Mouse (Mus musculus): ENCODE measurements around the gene Rgs7. TPM values are rescaled to one million over a fixed set of nuclear protein-coding genes. Genes with fewer than 3 reads are reported as not detected.

Gene Rgs7
- polyA plus RNA-seq, 2 experiments from 2014 or later: not detected

GRCm38 (mm10) chr1:175174918-175175675 lies 317.2 kb downstream of the Rgs7 start:
- no peak for ATAC-seq

GRCm38 (mm10) chr1:175155469-175155868 lies 336.8 kb downstream of the Rgs7 start:
- ATAC-seq: no peak

- no peak for ATAC-seq
Measured at GRCm38 (mm10) chr1:175143051-175143450, 349.2 kb downstream of the Rgs7 start.

DNA sequence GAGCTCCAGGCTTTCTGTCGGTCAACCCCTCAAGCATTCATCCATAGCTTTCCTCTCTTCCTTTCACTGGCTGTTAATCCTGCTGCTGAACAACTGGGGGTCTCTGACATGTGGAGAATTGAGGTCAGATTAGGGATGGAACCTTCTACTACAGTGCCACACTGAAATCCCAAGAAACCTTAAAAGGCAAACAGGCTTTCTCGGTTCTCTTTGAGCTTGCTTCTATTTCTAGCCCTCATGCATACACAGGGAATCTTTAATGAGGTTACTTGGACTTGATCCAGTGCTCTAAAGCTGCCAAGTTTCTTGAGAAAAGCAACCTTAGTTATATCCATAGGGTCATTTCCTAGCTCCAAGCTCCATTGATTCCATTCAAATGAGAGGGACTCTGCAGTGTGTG lies 363.8 kb downstream of the Rgs7 start:
- ATAC-seq: no peak

- ATAC-seq: no peak
Measured at GRCm38 (mm10) chr1:175124416-175124815, 367.9 kb downstream of the Rgs7 start.

DNA sequence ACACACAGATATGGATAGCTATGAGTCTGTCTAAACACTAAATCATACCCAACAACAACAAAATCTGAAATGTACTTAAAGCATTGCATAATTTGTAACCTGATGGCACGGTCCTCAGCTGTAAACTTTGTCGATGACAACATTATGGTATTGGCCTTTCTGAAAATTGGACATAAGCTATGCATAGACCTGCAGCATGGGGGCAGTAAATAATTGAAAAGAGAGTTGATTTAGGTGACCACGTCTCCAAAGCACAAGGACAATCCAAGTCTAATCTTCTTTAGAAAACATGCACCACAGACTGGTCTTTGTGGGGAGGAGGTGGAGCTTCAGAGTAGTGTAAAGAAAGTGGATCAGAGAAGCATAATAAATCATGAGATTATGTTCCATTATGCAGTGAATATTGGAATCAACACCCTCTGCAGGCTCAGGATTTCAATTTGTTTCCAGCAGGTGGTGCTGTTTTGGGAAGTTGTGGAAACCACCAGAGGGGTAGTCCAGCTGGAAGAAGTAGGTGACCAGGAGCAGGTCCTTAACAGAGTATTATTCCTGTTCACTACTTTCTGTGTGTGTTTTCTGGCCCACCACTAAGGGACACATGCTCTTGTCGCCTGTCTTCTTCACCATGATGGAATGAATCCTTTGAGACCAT lies 373.3 kb downstream of the Rgs7 start:
- ATAC-seq: no peak

DNA sequence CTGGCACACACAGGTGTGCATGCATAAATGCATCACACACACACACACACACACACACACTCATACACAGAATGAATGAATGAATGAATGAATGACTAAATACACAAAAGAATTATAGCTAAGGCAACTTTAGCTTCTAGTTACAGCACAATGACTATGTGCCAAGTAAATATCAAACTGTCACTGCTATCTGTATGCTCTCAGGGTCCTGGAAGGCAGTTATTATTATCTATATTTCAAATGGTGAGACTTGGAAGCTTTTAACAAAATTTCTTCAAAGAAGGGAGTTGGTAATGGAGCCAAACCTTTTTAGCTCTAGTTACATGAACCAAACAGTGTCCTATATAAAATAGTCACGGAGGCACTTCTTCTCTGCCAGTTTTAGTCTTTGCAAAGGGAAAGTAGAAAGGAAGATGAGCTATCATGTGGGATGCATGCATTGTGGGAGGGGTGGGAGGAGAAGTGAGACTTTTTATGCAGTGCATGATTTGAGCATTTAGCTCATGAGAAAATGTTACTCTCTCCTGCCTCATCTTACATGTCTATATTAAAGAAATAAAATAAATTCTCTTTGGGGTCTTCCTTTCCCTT lies 383.9 kb downstream of the Rgs7 start:
- no peak for ATAC-seq

GRCm38 (mm10) chr1:175106315-175106714 lies 386.0 kb downstream of the Rgs7 start:
- no peak for ATAC-seq

- no peak for ATAC-seq
Measured at GRCm38 (mm10) chr1:175105426-175105825, 386.9 kb downstream of the Rgs7 start.

GRCm38 (mm10) chr1:175097014-175097413 lies 395.3 kb downstream of the Rgs7 start:
- no peak for ATAC-seq

DNA sequence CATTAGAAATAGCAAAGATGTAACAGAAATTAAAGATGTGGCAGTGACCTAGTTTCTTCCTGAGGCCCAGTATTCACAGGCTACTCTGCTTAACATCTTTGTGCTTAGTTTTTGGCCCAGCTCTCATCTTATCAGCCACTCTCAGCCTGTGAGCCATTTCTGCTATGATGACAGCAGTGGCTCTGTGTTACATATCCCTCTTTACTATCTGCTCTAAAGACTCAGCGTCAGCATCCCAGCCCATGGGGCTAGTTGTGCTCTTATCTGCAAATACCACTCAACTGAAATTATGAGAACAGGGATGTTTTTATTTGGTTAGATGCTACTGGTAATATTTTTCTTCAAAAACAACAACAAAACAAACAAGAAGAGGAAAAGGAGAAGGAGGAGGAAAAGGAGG lies 410.2 kb downstream of the Rgs7 start:
- ATAC-seq: no peak

DNA sequence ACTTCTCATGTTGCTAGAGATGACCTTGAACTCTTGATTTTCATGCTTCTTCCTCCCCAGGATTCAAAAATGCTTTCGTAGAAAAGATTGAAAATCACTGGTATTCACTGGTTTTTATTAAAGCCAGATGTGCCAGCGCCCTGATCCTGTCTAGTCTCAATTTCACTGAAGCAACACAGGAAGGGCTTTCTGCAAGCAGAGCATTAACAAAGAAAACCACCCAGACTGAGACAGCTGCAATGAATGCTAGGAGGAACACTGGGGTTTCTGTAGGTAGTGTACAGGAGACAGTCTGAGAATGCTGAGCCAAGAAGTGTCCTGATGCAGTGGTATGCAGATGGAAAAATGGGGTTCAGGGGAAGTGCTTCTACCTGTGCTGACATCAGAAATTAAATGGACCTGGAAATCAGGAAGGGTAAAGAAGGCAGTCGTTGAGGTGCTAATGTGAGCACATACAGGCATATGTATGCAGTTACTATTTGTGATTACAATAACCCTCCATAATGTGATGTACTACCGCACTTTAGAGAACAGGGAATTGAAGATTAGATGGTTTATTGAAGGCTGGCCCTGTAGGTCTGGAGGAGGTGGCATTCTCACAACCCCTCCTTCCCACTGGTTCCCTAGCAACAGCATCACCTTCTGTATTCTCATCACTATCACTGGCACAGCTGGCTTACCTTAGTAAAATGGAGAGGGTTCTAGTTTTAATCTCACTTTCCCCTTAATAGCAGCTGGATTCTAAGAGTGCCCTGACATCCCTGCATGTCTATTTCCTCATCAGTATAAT lies 412.3 kb downstream of the Rgs7 start:
- ATAC-seq: no peak

GRCm38 (mm10) chr1:175073500-175074232 lies 418.6 kb downstream of the Rgs7 start:
- no peak for ATAC-seq

DNA sequence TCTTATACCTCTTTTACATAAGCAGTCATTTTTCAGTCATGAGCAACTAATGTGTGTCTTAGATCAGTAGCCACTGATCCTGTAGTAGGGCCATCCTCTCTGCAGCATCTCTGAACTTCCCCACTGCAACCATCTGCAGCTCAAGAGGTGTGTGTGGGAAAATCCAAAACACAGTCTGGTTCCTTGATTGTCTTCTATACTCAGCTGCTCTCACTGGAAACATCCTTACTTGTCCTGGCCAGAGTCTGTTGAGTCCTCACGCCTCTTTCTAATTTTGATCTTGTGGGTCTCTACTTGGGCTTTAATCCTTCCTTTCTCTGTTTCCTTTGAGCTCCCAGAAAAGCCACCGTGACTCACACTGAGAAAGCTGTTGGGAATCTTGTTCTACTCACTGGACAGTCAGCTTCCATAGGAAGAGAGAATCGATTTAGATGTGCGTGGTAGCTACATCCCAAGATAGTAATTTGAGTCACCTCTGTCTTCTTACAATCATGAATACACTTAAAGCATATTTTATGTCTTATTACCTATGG lies 422.5 kb downstream of the Rgs7 start:
- no peak for ATAC-seq

GRCm38 (mm10) chr1:175049121-175049520 lies 443.2 kb downstream of the Rgs7 start:
- no peak for ATAC-seq

DNA sequence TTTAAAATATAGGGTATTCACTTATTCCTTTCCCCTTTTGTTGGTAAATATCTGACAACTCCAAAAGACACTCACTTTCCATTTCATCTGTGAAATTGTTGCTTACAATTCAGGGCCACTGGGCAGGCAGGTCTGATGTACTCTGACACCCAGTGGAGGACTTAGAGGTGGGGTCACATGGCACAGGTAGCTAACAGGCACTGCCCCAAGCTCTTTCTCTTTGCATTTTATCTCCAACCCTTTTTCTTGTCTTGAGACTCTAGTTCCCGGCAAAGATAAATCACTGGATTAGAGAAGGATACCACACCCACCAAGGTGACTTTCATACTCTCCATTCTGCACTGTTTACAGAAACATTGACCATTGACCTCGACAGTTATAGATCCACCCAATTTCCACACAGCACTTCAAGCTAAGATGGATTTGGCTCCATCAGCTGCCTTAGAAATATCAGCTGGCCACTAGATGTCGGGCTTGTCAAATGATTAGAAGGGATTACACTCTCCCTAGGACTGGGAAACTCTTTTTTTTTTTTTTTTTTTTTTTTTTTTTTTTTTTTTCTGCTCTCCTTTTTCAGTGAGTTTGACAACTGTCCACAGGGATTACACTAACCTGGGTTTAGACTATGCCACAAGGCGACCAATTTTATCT lies 451.0 kb downstream of the Rgs7 start:
- ATAC-seq: no peak

- ATAC-seq: no peak
Measured at GRCm38 (mm10) chr1:175040038-175040437, 452.3 kb downstream of the Rgs7 start.

- no peak for ATAC-seq
Measured at GRCm38 (mm10) chr1:175039567-175039966, 452.7 kb downstream of the Rgs7 start.

DNA sequence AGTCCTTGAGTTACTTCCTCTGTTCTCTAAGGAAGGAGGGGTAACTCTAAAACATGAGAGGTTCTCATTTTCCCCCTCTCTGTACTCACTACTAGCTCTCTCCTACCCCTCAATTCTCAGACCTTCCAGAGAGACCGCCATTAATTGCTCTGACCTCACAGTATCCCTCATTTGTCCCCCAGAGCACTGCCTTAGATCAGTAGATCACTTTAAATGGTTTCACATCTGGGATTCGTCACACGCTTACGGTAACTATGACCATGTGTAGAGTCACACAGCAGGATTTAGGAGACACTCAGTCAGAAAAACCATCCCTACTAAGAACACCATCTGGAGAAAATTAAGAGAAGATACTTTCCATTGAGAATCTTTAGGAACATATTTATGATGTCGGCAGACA lies 456.8 kb downstream of the Rgs7 start:
- no peak for ATAC-seq

DNA sequence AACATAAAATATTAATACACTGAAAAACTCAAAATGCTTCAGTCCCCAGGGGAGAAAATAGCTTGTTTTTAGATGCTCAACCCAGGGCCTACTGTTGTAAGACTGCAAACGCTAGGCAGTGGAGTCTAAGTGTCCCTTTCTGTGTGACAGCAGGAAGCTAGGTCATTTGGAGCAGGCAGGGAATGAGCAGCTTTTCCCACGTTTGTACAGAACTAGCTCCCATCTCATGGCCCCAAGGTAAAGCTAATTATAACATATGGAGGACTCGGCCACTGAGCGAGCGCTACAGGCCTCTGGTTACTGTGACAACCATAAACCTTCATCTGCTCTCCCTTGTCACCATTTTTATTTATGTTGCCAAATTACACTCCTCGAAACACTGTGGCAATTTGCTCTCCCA lies 460.3 kb downstream of the Rgs7 start:
- no peak for ATAC-seq

GRCm38 (mm10) chr1:175028716-175029204 lies 463.5 kb downstream of the Rgs7 start:
- no peak for ATAC-seq
